Mouse (Mus musculus): ENCODE results near the gene Mapk11. TPM values are rescaled to one million over a fixed set of nuclear protein-coding genes. Genes with fewer than 3 reads are reported as not detected.

Gene Mapk11
- polyA plus RNA-seq, 1 experiment from 2014 or later = 0.83 TPM

Small RNAs within 50 kb of the gene (microRNA-seq; reads per million reads assigned to microRNA genes)
- 2.0 reads per million for gene Mir6958
- not detected for gene Mir7118

Other genes starting within 250 kb of the Mapk11 start
- gene Ttll8, start 195.2 kb downstream of the Mapk11 start, polyA plus RNA-seq (2015; fragmentation: Nextera tagmentation; extraction: Ambion mirVana) = not detected in 2 replicates
- 0.02 TPM in 1 of 2 replicates, not detected in the other for gene Mlc1, start 170.6 kb downstream of the Mapk11 start, polyA plus RNA-seq (2015; fragmentation: Nextera tagmentation; extraction: Ambion mirVana)
- not detected in 2 replicates for gene Mov10l1, start 166.7 kb downstream of the Mapk11 start, polyA plus RNA-seq (2015; fragmentation: Nextera tagmentation; extraction: Ambion mirVana)
- gene Panx2, start 89.9 kb downstream of the Mapk11 start, polyA plus RNA-seq (2015; fragmentation: Nextera tagmentation; extraction: Ambion mirVana) = not detected in 2 replicates
- 19.6 and 21.4 TPM in 2 replicates for gene Trabd, start 74.5 kb downstream of the Mapk11 start, polyA plus RNA-seq (2015; fragmentation: Nextera tagmentation; extraction: Ambion mirVana)
- 7.8 and 9.1 TPM in 2 replicates for gene Selenoo, start 60.5 kb downstream of the Mapk11 start, polyA plus RNA-seq (2015; fragmentation: Nextera tagmentation; extraction: Ambion mirVana)
- gene Tubgcp6, start 26.5 kb downstream of the Mapk11 start, polyA plus RNA-seq (2015; fragmentation: Nextera tagmentation; extraction: Ambion mirVana) = 5.8 and 6.3 TPM in 2 replicates
- gene Hdac10, start 20.9 kb downstream of the Mapk11 start, polyA plus RNA-seq (2015; fragmentation: Nextera tagmentation; extraction: Ambion mirVana) = 8.2 and 9.7 TPM in 2 replicates
- 1.1 and 1.9 TPM in 2 replicates for gene Mapk12, start 8.9 kb downstream of the Mapk11 start, polyA plus RNA-seq (2015; fragmentation: Nextera tagmentation; extraction: Ambion mirVana)
- 26.2 and 31.9 TPM in 2 replicates for gene Plxnb2, start 31.2 kb upstream of the Mapk11 start, polyA plus RNA-seq (2015; fragmentation: Nextera tagmentation; extraction: Ambion mirVana)
- gene Dennd6b, start 46.9 kb upstream of the Mapk11 start, polyA plus RNA-seq (2015; fragmentation: Nextera tagmentation; extraction: Ambion mirVana) = 2.7 and 3.8 TPM in 2 replicates
- gene Ppp6r2, start 61.9 kb upstream of the Mapk11 start, polyA plus RNA-seq (2015; fragmentation: Nextera tagmentation; extraction: Ambion mirVana) = 15.5 and 16.4 TPM in 2 replicates
- 20.7 and 23.1 TPM in 2 replicates for gene Sbf1, start 165.7 kb upstream of the Mapk11 start, polyA plus RNA-seq (2015; fragmentation: Nextera tagmentation; extraction: Ambion mirVana)
- 1.9 and 2.6 TPM in 2 replicates for gene Adm2, start 173.1 kb upstream of the Mapk11 start, polyA plus RNA-seq (2015; fragmentation: Nextera tagmentation; extraction: Ambion mirVana)
- gene Miox, start 184.8 kb upstream of the Mapk11 start, polyA plus RNA-seq (2015; fragmentation: Nextera tagmentation; extraction: Ambion mirVana) = 8.6 and 8.9 TPM in 2 replicates
- 29.2 and 34.4 TPM in 2 replicates for gene Lmf2, start 206.0 kb upstream of the Mapk11 start, polyA plus RNA-seq (2015; fragmentation: Nextera tagmentation; extraction: Ambion mirVana)
- gene Ncaph2, start 206.1 kb upstream of the Mapk11 start, polyA plus RNA-seq (2015; fragmentation: Nextera tagmentation; extraction: Ambion mirVana) = 100 and 103 TPM in 2 replicates
- 2.9 and 3.1 TPM in 2 replicates for gene Sco2, start 224.2 kb upstream of the Mapk11 start, polyA plus RNA-seq (2015; fragmentation: Nextera tagmentation; extraction: Ambion mirVana)
- 0.32 and 0.39 TPM in 2 replicates for gene Tymp, start 227.4 kb upstream of the Mapk11 start, polyA plus RNA-seq (2015; fragmentation: Nextera tagmentation; extraction: Ambion mirVana)
- gene Odf3b, start 229.7 kb upstream of the Mapk11 start, polyA plus RNA-seq (2015; fragmentation: Nextera tagmentation; extraction: Ambion mirVana) = 0.73 and 0.76 TPM in 2 replicates
- not detected in 2 replicates for gene Klhdc7b, start 235.3 kb upstream of the Mapk11 start, polyA plus RNA-seq (2015; fragmentation: Nextera tagmentation; extraction: Ambion mirVana)

Measured in liver, embryonic 16.5 days (tissue).